Mouse (Mus musculus) lung, postnatal 0 days (tissue): ENCODE measurements around the gene Dnajb3. TPM values are rescaled to one million over a fixed set of nuclear protein-coding genes. Genes with fewer than 3 reads are reported as not detected.

ENCODE experiments used
- ATAC-seq: fragments of 200-750 bp; cut with Nextera tagmentation; 2 replicates; pipeline ENCODE4 v1.8.0; 2017; ENCODE audit warnings: moderate library complexity
- DNase-seq: peaks from one replicate; pipeline ENCODE4 v3.0.0-alpha.2; 2016; ENCODE audit warnings: low spot score
- H3K27ac ChIP-seq: fragments of 300-500 bp; sonication (generic); 2 replicates; pipeline ENCODE4 v1.5.1; 2014; ENCODE audit warnings: antibody characterized with exemption, mild to moderate bottlenecking, low read length, mixed read lengths
- H3K27me3 ChIP-seq: fragments of 300-500 bp; sonication (generic); replicated peaks from 2 replicates; pipeline ENCODE4 v1.6.1; 2014; ENCODE audit warnings: low read length, mixed read lengths; ENCODE audit not compliant: insufficient read depth
- H3K36me3 ChIP-seq: fragments of 300-500 bp; sonication (generic); 2 replicates; pipeline ENCODE4 v1.6.1; 2014; ENCODE audit warnings: low read length, mixed read lengths; ENCODE audit not compliant: insufficient read depth
- H3K4me1 ChIP-seq: fragments of 300-500 bp; sonication (generic); 2 replicates; pipeline ENCODE4 v1.6.1; 2014; ENCODE audit warnings: antibody characterized with exemption, low read depth, low read length, mixed read lengths; ENCODE audit not compliant: insufficient read depth
- H3K4me2 ChIP-seq: fragments of 300-500 bp; sonication (generic); replicated peaks from 2 replicates; pipeline ENCODE4 v1.6.1; 2014; ENCODE audit warnings: low read depth, mild to moderate bottlenecking, low read length, moderate library complexity, mixed read lengths
- H3K4me3 ChIP-seq: fragments of 300-500 bp; sonication (generic); 2 replicates; pipeline ENCODE4 v1.5.1; 2014; ENCODE audit warnings: low read depth, low read length
- H3K9ac ChIP-seq: fragments of 300-500 bp; sonication (generic); replicated peaks from 2 replicates; pipeline ENCODE4 v1.6.1; 2014; ENCODE audit warnings: low read depth, mild to moderate bottlenecking
- H3K9me3 ChIP-seq: fragments of 300-500 bp; sonication (generic); 2 replicates; pipeline ENCODE4 v1.6.1; 2016; ENCODE audit warnings: low read length, mixed read lengths
- CTCF ChIP-seq: IDR thresholded peaks from 2 replicates; pipeline ENCODE4 v1.5.1; 2016; ENCODE audit warnings: antibody characterized with exemption, mild to moderate bottlenecking
- EP300 ChIP-seq: IDR thresholded peaks from 2 replicates; pipeline ENCODE4 v1.6.1; 2016; ENCODE audit warnings: antibody characterized with exemption, mild to moderate bottlenecking, control low read depth
- WGBS: fragments of 180-500 bp; shearing (Covaris S2); extraction: QIAGEN DNeasy Blood & Tissue Kit; methylation state at CpG from one replicate; pipeline ENCODE4 v1.1.7; 2014; 5-methylcytosine and 5-hydroxymethylcytosine counted together
- polyA plus RNA-seq: library from polyadenylated mRNA; unstranded; fragments of >200 nt; fragmentation: Nextera tagmentation; extraction: Ambion mirVana; gene quantifications from 2 replicates; pipeline ENCODE4 v1.2.1, GENCODE M21; 2015

Gene Dnajb3
- polyA plus RNA-seq, 1 experiment from 2014 or later = 2.7 TPM

DNA sequence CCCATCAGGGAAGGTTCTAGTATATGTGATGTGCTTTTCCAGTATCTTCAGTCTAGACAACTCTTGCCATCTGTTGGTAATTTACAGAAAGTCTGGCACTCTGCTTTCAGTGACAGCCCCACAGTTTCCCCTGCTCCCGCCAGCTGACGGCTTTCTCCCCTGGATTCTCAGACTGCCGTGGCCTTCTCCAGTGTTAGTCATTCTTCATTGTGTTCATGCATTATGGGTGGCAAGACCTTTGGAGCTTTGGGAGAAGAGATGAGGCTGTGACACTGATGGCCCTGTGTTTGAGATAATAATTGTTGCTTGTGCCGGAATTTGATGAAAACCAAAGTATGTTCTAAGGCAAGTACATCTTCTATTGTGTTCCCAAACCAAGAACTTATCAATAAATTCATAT is 13.0 kb upstream of the Dnajb3 start:
- Histone ChIP-seq H3K9ac (no peak overlapping the region), H3K4me3 (no peak overlapping the region), H3K4me1 (no peaks in the 10 kb centered on the region), H3K27me3 (no peaks in the 10 kb centered on the region), H3K27ac (no peak overlapping the region), H3K36me3 (no peaks in the 10 kb centered on the region), H3K4me2 (no peak overlapping the region), H3K9me3 (peaks cover 32% of the 10 kb centered on the region)
- TF ChIP-seq CTCF (no peak), EP300 (no peak)
- 48% methylated on average over 4 of the region's 4 CpGs for WGBS
- ATAC-seq (no peak), DNase-seq (no peak)

DNA sequence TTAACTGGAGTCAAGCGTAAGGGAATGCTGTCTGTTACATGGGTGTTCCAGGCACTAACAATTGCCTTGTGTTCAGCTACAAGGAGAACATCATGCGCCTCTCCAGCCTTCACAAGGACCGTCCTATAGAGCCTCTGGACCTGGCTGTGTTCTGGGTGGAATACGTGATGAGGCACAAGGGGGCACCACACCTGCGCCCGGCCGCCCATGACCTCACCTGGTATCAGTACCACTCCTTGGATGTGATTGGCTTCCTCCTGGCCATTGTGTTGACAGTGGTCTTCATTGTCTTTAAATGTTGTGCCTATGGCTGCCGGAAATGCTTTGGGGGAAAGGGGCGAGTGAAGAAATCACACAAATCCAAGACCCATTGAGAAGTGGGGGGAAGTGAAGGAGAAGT is 12.5 kb upstream of the Dnajb3 start:
- Histone ChIP-seq H3K4me2 (no peak overlapping the region), H3K9ac (no peak overlapping the region), H3K36me3 (no peaks in the 10 kb centered on the region), H3K4me1 (no peaks in the 10 kb centered on the region), H3K9me3 (peaks cover 38% of the 10 kb centered on the region), H3K27ac (no peak overlapping the region), H3K4me3 (no peak overlapping the region), H3K27me3 (no peaks in the 10 kb centered on the region)
- TF ChIP-seq EP300 (no peak), CTCF (no peak)
- ATAC-seq (no peak), DNase-seq (peak; percentile 10)
- 71% methylated on average over 9 of the region's 9 CpGs for WGBS

DNA sequence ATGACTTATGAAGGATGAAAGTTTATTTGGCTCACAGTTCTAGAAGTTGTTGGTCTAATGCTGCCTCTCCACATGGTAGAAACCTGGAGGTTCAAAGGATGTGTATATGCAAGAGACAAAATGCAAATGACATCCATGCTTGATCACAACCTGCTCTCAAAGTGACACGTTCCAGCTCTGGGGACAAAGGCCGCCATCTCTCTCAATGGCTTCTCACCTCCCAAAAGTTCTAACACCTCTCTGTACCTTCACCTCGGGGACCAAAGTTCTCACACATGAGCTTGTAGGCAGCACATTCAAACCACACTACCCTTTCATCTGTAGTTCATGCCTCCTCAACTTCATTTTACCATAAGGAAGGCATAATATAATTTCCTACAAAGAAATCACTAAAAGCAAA is 12.0 kb upstream of the Dnajb3 start:
- TF ChIP-seq EP300 (no peak), CTCF (no peak)
- WGBS = 36% methylated on average over 3 of the region's 3 CpGs

DNA sequence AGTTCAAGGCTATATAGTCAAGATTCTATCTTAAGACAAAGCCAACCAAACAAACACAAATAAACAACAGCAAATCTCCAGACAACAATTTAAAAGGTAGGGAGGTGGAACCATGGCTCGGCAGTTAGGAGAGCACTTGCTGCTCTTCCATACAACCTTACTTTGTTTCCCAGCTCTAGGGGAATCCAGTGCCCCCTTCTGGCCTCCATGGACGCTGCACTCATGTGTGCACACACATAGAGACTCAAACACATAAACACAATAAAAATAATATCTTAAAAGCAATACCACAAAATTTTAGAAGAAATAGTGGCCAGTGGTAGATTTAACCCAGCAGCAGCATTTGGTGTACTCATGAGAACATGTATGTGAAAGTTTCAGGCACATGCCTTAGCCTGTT is 11.6 kb upstream of the Dnajb3 start:
- ATAC-seq (no peak), DNase-seq (no peak)
- Histone ChIP-seq H3K4me2 (no peak overlapping the region), H3K4me1 (no peaks in the 10 kb centered on the region), H3K36me3 (no peaks in the 10 kb centered on the region), H3K27ac (no peak overlapping the region), H3K9ac (no peak overlapping the region), H3K27me3 (no peaks in the 10 kb centered on the region), H3K9me3 (peaks cover 47% of the 10 kb centered on the region), H3K4me3 (no peak overlapping the region)
- TF ChIP-seq CTCF (peak; percentile 19; the same call in 1 of the 2 replicates), EP300 (no peak)
- WGBS = 52% methylated on average over 2 of the region's 2 CpGs

More for the DNA sequence above, 12.0 kb upstream of the Dnajb3 start:
- no peaks in the 10 kb centered on the region for H3K4me1 ChIP-seq
- ATAC-seq (no peak), DNase-seq (peak; percentile 27)
- no peaks in the 10 kb centered on the region for H3K27me3 ChIP-seq
- H3K27ac ChIP-seq = no peak overlapping the region
- H3K9me3 ChIP-seq = peaks cover 43% of the 10 kb centered on the region
- no peaks in the 10 kb centered on the region for H3K36me3 ChIP-seq
- no peak overlapping the region for H3K4me2 ChIP-seq
- H3K4me3 ChIP-seq = no peak overlapping the region
- H3K9ac ChIP-seq = no peak overlapping the region

DNA sequence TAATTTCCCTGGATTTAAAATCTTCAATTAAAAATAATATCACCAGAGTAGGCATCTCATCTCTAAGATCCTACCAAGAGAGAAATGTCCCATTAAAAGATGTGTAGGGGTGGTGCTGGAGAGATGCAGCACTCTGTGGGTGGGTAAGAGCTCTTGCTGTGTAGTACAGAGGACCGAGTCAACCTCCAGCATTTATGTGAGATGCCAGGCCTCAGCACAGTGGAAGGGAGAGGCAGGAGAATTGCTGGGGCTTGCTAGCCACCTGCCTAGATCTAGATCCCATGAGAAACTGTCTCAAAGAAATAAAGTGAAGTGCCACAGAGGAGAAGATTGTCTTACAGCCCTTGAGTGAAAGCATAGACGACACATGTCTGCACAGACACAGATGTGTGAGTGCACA is 11.0 kb upstream of the Dnajb3 start:
- Histone ChIP-seq H3K36me3 (no peaks in the 10 kb centered on the region), H3K4me1 (no peaks in the 10 kb centered on the region), H3K4me3 (no peak overlapping the region), H3K4me2 (no peak overlapping the region), H3K9me3 (peaks cover 53% of the 10 kb centered on the region), H3K27me3 (no peaks in the 10 kb centered on the region), H3K27ac (no peak overlapping the region), H3K9ac (no peak overlapping the region)
- DNase-seq (peak; percentile 29), ATAC-seq (no peak)
- no peak for TF ChIP-seq CTCF
- no peak for TF ChIP-seq EP300
- 50% methylated on average over 2 of the region's 2 CpGs for WGBS

DNA sequence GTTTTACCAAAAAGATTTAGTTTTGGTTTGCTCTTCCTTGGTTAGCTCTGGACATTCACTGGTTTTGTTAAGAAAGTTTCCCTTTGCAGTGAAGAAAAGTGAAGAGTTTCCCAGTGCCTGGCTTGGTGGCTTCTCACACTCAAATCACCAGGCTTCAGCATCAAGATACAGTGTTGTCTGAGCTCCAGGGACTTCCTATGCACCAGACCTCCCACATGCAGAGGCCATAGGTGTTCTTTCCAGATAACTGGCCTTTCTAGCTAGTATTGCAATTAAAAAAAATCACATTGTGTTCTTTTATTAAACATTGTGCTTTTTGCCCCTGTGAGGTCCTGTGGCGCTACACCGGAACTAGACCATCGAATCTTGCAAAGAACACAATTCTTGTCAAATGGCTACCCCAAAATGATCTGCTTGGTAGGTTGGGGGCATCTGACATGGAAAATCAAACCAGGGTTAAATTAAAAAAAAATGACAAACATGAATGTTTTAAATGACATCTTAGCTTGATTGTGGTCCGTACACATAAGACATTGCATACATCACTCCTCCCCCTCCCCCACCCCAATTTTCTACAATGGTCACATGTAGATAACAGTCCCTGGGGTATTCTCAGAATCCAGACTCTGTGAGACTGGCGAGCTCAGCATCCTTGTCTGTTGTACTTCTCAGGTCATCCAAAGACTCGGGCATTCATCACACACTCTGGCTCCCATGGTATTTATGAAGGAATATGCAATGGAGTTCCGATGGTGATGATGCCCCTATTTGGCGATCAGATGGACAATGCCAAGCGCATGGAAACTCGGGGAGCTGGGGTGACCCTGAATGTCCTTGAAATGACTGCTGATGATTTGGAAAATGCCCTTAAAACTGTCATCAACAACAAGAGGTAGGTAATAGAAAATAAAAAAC is 10.1 kb upstream of the Dnajb3 start:
- no peak for ATAC-seq
- 61% methylated on average over 10 of the region's 10 CpGs for WGBS

More for the DNA sequence above, 10.1 kb upstream of the Dnajb3 start:
- Histone ChIP-seq H3K27me3 (no peaks in the 10 kb centered on the region), H3K9me3 (peaks cover 54% of the 10 kb centered on the region), H3K4me1 (no peaks in the 10 kb centered on the region), H3K9ac (no peak overlapping the region), H3K4me3 (no peak overlapping the region), H3K27ac (no peak overlapping the region), H3K4me2 (no peak overlapping the region), H3K36me3 (no peaks in the 10 kb centered on the region)
- DNase-seq = peak; percentile 16
- TF ChIP-seq EP300 (no peak), CTCF (no peak)
